Mouse (Mus musculus) C2C12 (cell line): ENCODE data around the gene Abcb8.

Experiments used
- CEBPB ChIP-seq: IDR thresholded peaks from one replicate; pipeline ENCODE4 v1.6.1; 2011; ENCODE audit warnings: low read depth, mild to moderate bottlenecking, control low read depth, moderate library complexity
- CTCF ChIP-seq: IDR thresholded peaks from one replicate; pipeline ENCODE4 v1.5.1; 2011; ENCODE audit not compliant: control insufficient read depth, insufficient read depth, insufficient read length
- MAX ChIP-seq: IDR thresholded peaks from one replicate; pipeline ENCODE4 v1.6.1; 2011; ENCODE audit warnings: mild to moderate bottlenecking, control low read depth
- MYOD1 ChIP-seq: IDR thresholded peaks from one replicate; pipeline ENCODE4 v1.6.1; 2011; ENCODE audit warnings: low read depth; ENCODE audit not compliant: control insufficient read depth, insufficient read length
- MYOG ChIP-seq: IDR thresholded peaks from one replicate; pipeline ENCODE4 v1.6.1; 2011; ENCODE audit not compliant: control insufficient read depth, insufficient read length; ENCODE audit errors: extremely low read depth
- USF1 ChIP-seq: IDR thresholded peaks from one replicate; pipeline ENCODE4 v1.6.1; 2011; ENCODE audit warnings: low read depth, mild to moderate bottlenecking, control low read depth, moderate library complexity

GRCm38 (mm10) chr5:24443204-24443603 lies 49.7 kb downstream of the Abcb8 start:
- no peak for TF ChIP-seq USF1
- no peak for TF ChIP-seq CTCF
- TF ChIP-seq CEBPB: no peak
- no peak for TF ChIP-seq MAX
- TF ChIP-seq MYOD1: no peak
- TF ChIP-seq MYOG: no peak
